Mouse (Mus musculus) gonadal fat pad, adult 2 months (tissue): Measurements from ENCODE around the gene Hist1h2ak. TPM values are rescaled to one million over a fixed set of nuclear protein-coding genes. Genes with fewer than 3 reads are reported as not detected.
"Not testable (repeated sequence)": the region's sequence is repeated elsewhere in the genome, so short reads cannot be mapped to it uniquely, and the experiment has no call there.

Experiments
- DNase-seq: peaks from one replicate; pipeline ENCODE4 v3.0.0-alpha.2; 2012; ENCODE audit warnings: low read depth
- polyA plus RNA-seq: library from polyadenylated mRNA; depleted of rRNA; stranded (reverse); fragments of >200 nt; gene quantifications from 2 replicates; pipeline ENCODE4 v1.2.3, GENCODE M21; 2012; rRNA removed

Gene Hist1h2ak
- polyA plus RNA-seq: 1.1 and 1.3 TPM in 2 replicates

- DNase-seq: peak; percentile 83
Measured at GRCm38 (mm10) chr13:21753524-21754285, at the start of gene Hist1h2ak, which contains the start of gene Hist1h2bn. Hist1h2ak (minus strand) TSS chr13:21753827. Hist1h2bn (plus strand) TSS chr13:21754123.

GRCm38 (mm10) chr13:21803058-21803457 is 49.4 kb upstream of the Hist1h2ak start:
- not testable (repeated sequence) for DNase-seq

GRCm38 (mm10) chr13:21797163-21797562 is 43.5 kb upstream of the Hist1h2ak start:
- not testable (repeated sequence) for DNase-seq

- no peak for DNase-seq
Measured at GRCm38 (mm10) chr13:21795584-21795983, 42.0 kb upstream of the Hist1h2ak start.

GRCm38 (mm10) chr13:21790601-21791283 is 37.1 kb upstream of the Hist1h2ak start:
- no peak for DNase-seq

GRCm38 (mm10) chr13:21789925-21790324 is 36.3 kb upstream of the Hist1h2ak start:
- DNase-seq: no peak

- no peak for DNase-seq
Measured at GRCm38 (mm10) chr13:21787760-21788593, 34.4 kb upstream of the Hist1h2ak start.

GRCm38 (mm10) chr13:21786899-21787629 is 33.4 kb upstream of the Hist1h2ak start, which contains the start of the genes Hist1h2an and Hist1h2bp:
Hist1h2an (minus strand) TSS chr13:21787218.
Hist1h2bp (plus strand) TSS chr13:21787461.
- peak; percentile 94 for DNase-seq

GRCm38 (mm10) chr13:21786189-21786898 is 32.7 kb upstream of the Hist1h2ak start:
- no peak for DNase-seq

- no peak for DNase-seq
Measured at GRCm38 (mm10) chr13:21784311-21784710, 30.7 kb upstream of the Hist1h2ak start.

GRCm38 (mm10) chr13:21783734-21784161 is 30.1 kb upstream of the Hist1h2ak start:
- no peak for DNase-seq

GRCm38 (mm10) chr13:21783255-21783617 is 29.6 kb upstream of the Hist1h2ak start, which contains the start of gene Hist1h3i:
Hist1h3i (minus strand) TSS chr13:21783370.
- no peak for DNase-seq

GRCm38 (mm10) chr13:21782361-21783254 is 29.0 kb upstream of the Hist1h2ak start:
- not testable (repeated sequence) for DNase-seq

- DNase-seq: no peak
Measured at GRCm38 (mm10) chr13:21781639-21782038, 28.0 kb upstream of the Hist1h2ak start.

- DNase-seq: no peak
Measured at GRCm38 (mm10) chr13:21781021-21781555, 27.5 kb upstream of the Hist1h2ak start.

GRCm38 (mm10) chr13:21779767-21780731 is 26.4 kb upstream of the Hist1h2ak start, which contains the start of gene Hist1h1b:
Hist1h1b (minus strand) TSS chr13:21780625.
- no peak for DNase-seq
